Mouse (Mus musculus): ENCODE data around the gene Etnk2. TPM values are rescaled to one million over a fixed set of nuclear protein-coding genes. Genes with fewer than 3 reads are reported as not detected.
A peak's percentile ranks its signal among the peaks of the same experiment; 100 is the strongest.

The Etnk2 gene
- total and polyA plus RNA-seq, 2 experiments from 2014 or later = 29.6 to 49.7 TPM

- no peaks in the 10 kb centered on the region for H3K36me3 ChIP-seq (ENCODE audit: insufficient read depth, low read length)
- peak overlapping the region; percentile 79 for H3K27ac ChIP-seq
- H3K4me3 ChIP-seq (ENCODE audit: low read length) = peak overlapping the region; percentile 75
- ATAC-seq (peak; percentile 13; the same call in 1 of the 2 replicates), DNase-seq (ENCODE audit: low spot score) (no peak)
- under 1% methylated on average over 31 of the region's 31 CpGs for WGBS
- H3K4me1 ChIP-seq (ENCODE audit: insufficient read depth, low read length) = no peaks in the 10 kb centered on the region
- no peaks in the 10 kb centered on the region for H3K9me3 ChIP-seq (ENCODE audit: low read length)
- peak overlapping the region; percentile 100 for H3K4me2 ChIP-seq (ENCODE audit: low read depth, low read length)
- peak overlapping the region; percentile 65 for H3K9ac ChIP-seq (replicated peaks; ENCODE audit: low read length)
- no peaks in the 10 kb centered on the region for H3K27me3 ChIP-seq (ENCODE audit: insufficient read depth, low read length)
- no peak for TF ChIP-seq CTCF (IDR thresholded peaks at IDR 0.05; ENCODE audit: low read depth)
Observed at GRCm38 (mm10) chr1:133423166-133423542, 59.8 kb downstream of the Etnk2 start.

DNA sequence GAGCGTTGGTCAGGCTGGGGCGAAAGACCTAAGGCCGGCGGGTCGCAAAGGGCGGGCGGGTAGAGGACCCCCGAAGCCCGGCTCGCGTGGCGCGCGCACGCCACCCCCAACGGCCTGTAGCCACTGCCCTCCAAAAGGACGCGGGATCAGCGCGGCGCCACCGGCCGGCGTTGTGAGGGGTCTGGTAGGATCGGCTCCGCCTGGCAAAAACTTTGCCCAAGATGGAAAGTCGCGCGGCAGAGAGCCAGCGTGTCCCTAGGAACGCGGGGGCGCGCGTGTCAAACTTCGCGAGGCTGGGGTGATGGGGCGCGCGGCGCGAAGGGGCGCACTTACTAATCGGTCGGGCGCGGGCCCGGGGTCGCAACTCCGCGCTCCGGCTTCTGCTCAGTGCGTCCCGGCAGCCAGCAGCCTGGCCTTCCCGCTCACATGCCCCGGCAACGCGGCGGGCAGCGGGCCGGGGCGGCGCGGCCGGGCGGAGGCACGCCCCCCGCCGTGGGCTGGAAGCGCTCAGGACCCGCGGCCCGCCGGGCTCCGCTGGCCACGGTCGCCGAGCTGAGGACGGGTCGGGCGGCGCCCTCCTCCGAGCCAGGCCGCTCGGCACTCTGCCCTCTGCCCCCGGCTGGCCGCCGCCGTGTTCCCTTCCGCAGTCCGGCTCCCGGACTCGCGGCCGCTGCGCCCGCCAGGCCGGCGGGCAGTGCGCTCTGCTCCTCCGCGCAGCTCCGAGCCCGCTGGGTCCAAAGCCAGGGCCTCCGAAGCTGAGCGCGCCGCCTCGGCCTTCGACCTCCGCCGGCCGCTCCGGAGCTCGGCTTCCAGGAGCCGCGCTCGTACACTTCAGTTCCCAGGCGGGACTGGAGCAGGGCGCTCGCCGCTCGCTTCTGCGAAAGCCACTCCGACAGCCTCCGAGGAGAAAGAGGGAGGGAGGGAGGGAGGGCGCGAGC lies 60.4 kb downstream of the Etnk2 start, which contains the start of gene Sox13:
Gene Sox13 (minus strand): TSS at position 835 of the 938 bp plus-strand sequence.
- no peak for TF ChIP-seq CTCF (IDR thresholded peaks at IDR 0.05; ENCODE audit: low read depth)
- H3K36me3 ChIP-seq (ENCODE audit: insufficient read depth, low read length) = no peaks in the 10 kb centered on the region
- WGBS = under 1% methylated on average over 109 of the region's 128 CpGs

DNA sequence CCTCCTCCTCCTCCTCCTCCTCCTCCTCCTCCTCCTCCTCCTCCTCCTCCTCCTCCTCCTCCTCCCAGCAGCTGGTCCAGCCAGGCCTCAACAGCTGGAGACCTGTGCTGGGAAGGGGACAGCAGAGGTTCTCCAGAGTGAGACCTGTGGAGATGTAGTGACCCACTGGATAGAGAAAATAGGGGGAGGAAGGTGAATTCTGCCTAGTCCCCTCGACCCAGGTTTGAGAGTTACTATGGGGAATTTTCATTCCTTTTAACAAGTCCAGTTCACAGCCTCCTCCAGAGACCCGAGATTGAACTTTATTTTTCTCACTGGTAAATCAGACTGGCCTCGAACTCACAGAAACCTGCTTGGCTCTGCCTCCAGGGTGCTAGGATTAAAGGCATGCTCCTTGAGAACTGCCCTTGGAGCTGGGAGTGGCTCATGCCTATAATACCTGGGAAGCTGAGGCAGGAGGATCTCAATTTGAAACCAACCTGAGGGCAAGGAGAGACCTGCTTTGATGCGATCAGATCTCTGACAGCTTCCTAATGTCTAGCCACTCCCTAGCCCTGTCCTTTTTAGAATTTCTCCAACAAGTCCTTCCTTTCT lies 61.3 kb downstream of the Etnk2 start:
- Histone ChIP-seq H3K4me3 (ENCODE audit: low read length) (peak overlapping the region; percentile 75), H3K4me1 (ENCODE audit: insufficient read depth, low read length) (no peaks in the 10 kb centered on the region), H3K36me3 (ENCODE audit: insufficient read depth, low read length) (no peaks in the 10 kb centered on the region), H3K9me3 (ENCODE audit: low read length) (no peaks in the 10 kb centered on the region; the same call in 1 of the 2 replicates), H3K4me2 (ENCODE audit: low read depth, low read length) (peak overlapping the region; percentile 100), H3K27ac (no peak overlapping the region), H3K27me3 (ENCODE audit: insufficient read depth, low read length) (no peaks in the 10 kb centered on the region), H3K9ac (replicated peaks; ENCODE audit: low read length) (no peak overlapping the region)
- DNase-seq (ENCODE audit: low spot score) (no peak), ATAC-seq (no peak)
- no peak for TF ChIP-seq CTCF (IDR thresholded peaks at IDR 0.05; ENCODE audit: low read depth)
- WGBS = 61% methylated on average over 4 of the region's 4 CpGs

More for the DNA sequence above, 60.4 kb downstream of the Etnk2 start, which contains the start of gene Sox13:
- DNase-seq (ENCODE audit: low spot score) (peak; percentile 81), ATAC-seq (peak; percentile 75)
- Histone ChIP-seq H3K27me3 (ENCODE audit: insufficient read depth, low read length) (no peaks in the 10 kb centered on the region), H3K4me3 (ENCODE audit: low read length) (peak within 1 kb of the TSS; percentile 75), H3K4me2 (ENCODE audit: low read depth, low read length) (peak within 1 kb of the TSS; percentile 100), H3K4me1 (ENCODE audit: insufficient read depth, low read length) (no peaks in the 10 kb centered on the region), H3K27ac (peak within 1 kb of the TSS; percentile 79), H3K9ac (replicated peaks; ENCODE audit: low read length) (peak within 1 kb of the TSS; percentile 65), H3K9me3 (ENCODE audit: low read length) (no peaks in the 10 kb centered on the region)

Other genes starting within 250 kb of the Etnk2 start
- 37.4 and 46.9 TPM in 2 replicates for gene Ppp1r15b, start 232.4 kb upstream of the Etnk2 start, total RNA-seq (2014; rRNA removed)
- gene Ppp1r15b, start 232.4 kb upstream of the Etnk2 start, polyA plus RNA-seq (2015; fragmentation: Nextera tagmentation; extraction: Ambion mirVana) = 15.9 and 17.0 TPM in 2 replicates
- gene Plekha6, start 199.4 kb upstream of the Etnk2 start, total RNA-seq (2014; rRNA removed) = 41.0 and 44.1 TPM in 2 replicates
- gene Plekha6, start 199.4 kb upstream of the Etnk2 start, polyA plus RNA-seq (2015; fragmentation: Nextera tagmentation; extraction: Ambion mirVana) = 9.7 TPM in 2 replicates
- gene Golt1a, start 53.8 kb upstream of the Etnk2 start, total RNA-seq (2014; rRNA removed) = not detected in 2 replicates
- gene Golt1a, start 53.8 kb upstream of the Etnk2 start, polyA plus RNA-seq (2015; fragmentation: Nextera tagmentation; extraction: Ambion mirVana) = 0.08 TPM in 1 of 2 replicates, not detected in the other
- gene Kiss1, start 41.7 kb upstream of the Etnk2 start, total RNA-seq (2014; rRNA removed) = not detected in 2 replicates
- gene Kiss1, start 41.7 kb upstream of the Etnk2 start, polyA plus RNA-seq (2015; fragmentation: Nextera tagmentation; extraction: Ambion mirVana) = 1.4 TPM in 1 of 2 replicates, not detected in the other
- 0.58 and 1.1 TPM in 2 replicates for gene Ren1, start 13.1 kb upstream of the Etnk2 start, total RNA-seq (2014; rRNA removed)
- 1.6 and 1.7 TPM in 2 replicates for gene Ren1, start 13.1 kb upstream of the Etnk2 start, polyA plus RNA-seq (2015; fragmentation: Nextera tagmentation; extraction: Ambion mirVana)
- 13.1 and 16.8 TPM in 2 replicates for gene Sox13, start 60.8 kb downstream of the Etnk2 start, total RNA-seq (2014; rRNA removed)
- gene Sox13, start 60.8 kb downstream of the Etnk2 start, polyA plus RNA-seq (2015; fragmentation: Nextera tagmentation; extraction: Ambion mirVana) = 2.9 and 3.3 TPM in 2 replicates
- gene Snrpe, start 246.7 kb downstream of the Etnk2 start, total RNA-seq (2014; rRNA removed) = 106 and 109 TPM in 2 replicates
- 415 and 427 TPM in 2 replicates for gene Snrpe, start 246.7 kb downstream of the Etnk2 start, polyA plus RNA-seq (2015; fragmentation: Nextera tagmentation; extraction: Ambion mirVana)